Mouse (Mus musculus) megakaryocyte, embryonic 14.5 days (primary cell): Measurements from ENCODE around the gene Sema6d. TPM values are rescaled to one million over a fixed set of nuclear protein-coding genes. Genes with fewer than 3 reads are reported as not detected.

Experiments
- H3K27me3 ChIP-seq: replicated peaks from 2 replicates; pipeline ENCODE3; 2012; ENCODE audit warnings: inconsistent platforms
- H3K36me3 ChIP-seq: replicated peaks from 2 replicates; pipeline ENCODE3; 2012; ENCODE audit warnings: low read length, inconsistent platforms, mixed read lengths
- H3K4me1 ChIP-seq: 2 replicates; pipeline ENCODE4 v1.6.1; 2012; ENCODE audit warnings: inconsistent platforms
- H3K4me3 ChIP-seq: replicated peaks from 2 replicates; pipeline ENCODE3; 2012; ENCODE audit warnings: moderate library complexity, mild to moderate bottlenecking, inconsistent platforms
- H3K9me3 ChIP-seq: 2 replicates; pipeline ENCODE4 v1.6.1; 2012; ENCODE audit warnings: inconsistent platforms
- FLI1 ChIP-seq: IDR thresholded peaks from 2 replicates; pipeline ENCODE4 v1.6.1; 2012; ENCODE audit warnings: low read length, inconsistent platforms, mixed read lengths
- GATA1 ChIP-seq: IDR thresholded peaks from 3 replicates; pipeline ENCODE4 v1.6.1; 2012; ENCODE audit warnings: mixed read lengths, low read length, inconsistent platforms, borderline replicate concordance
- polyA plus RNA-seq: library from polyadenylated mRNA; stranded (reverse); fragments of >175 nt; gene quantifications from 2 replicates; pipeline ENCODE4 v1.2.3, GENCODE M21; 2012; ENCODE audit warnings: low replicate concordance; ENCODE audit not compliant: insufficient read depth

Gene Sema6d
- polyA plus RNA-seq = 2.3 and 11.6 TPM in 2 replicates

GRCm38 (mm10) chr2:124089813-124090230, at the start of gene Sema6d:
Gene Sema6d, plus strand, starts transcription at chr2:124089969.
- Histone ChIP-seq H3K36me3 (no peaks in the 10 kb centered on the region), H3K9me3 (peaks cover 10% of the 10 kb centered on the region; the same call in 1 of the 2 replicates), H3K4me1 (peaks cover 8% of the 10 kb centered on the region; the same call in 1 of the 2 replicates), H3K4me3 (peak within 1 kb of the TSS; percentile 79), H3K27me3 (peaks cover 28% of the 10 kb centered on the region)
- TF ChIP-seq FLI1 (no peak), GATA1 (no peak)

GRCm38 (mm10) chr2:124059910-124060309, 29.9 kb upstream of the Sema6d start:
- no peaks in the 10 kb centered on the region for H3K4me1 ChIP-seq
- TF ChIP-seq GATA1 = no peak
- TF ChIP-seq FLI1 = no peak
- no peaks in the 10 kb centered on the region for H3K36me3 ChIP-seq
- 0 out of 2 replicates have a peak, but pooled peaks cover 2% of the 10 kb centered on the region for H3K9me3 ChIP-seq
- H3K27me3 ChIP-seq = no peaks in the 10 kb centered on the region
- H3K4me3 ChIP-seq = no peak overlapping the region

GRCm38 (mm10) chr2:124068380-124068779, 21.4 kb upstream of the Sema6d start:
- Histone ChIP-seq H3K27me3 (no peaks in the 10 kb centered on the region), H3K36me3 (no peaks in the 10 kb centered on the region), H3K4me1 (no peaks in the 10 kb centered on the region), H3K9me3 (no peaks in the 10 kb centered on the region), H3K4me3 (no peak overlapping the region)
- no peak for TF ChIP-seq FLI1
- TF ChIP-seq GATA1 = no peak

GRCm38 (mm10) chr2:124070664-124071063, 19.1 kb upstream of the Sema6d start:
- no peaks in the 10 kb centered on the region for H3K9me3 ChIP-seq
- H3K4me3 ChIP-seq = no peak overlapping the region
- H3K4me1 ChIP-seq = no peaks in the 10 kb centered on the region
- no peaks in the 10 kb centered on the region for H3K27me3 ChIP-seq
- H3K36me3 ChIP-seq = no peaks in the 10 kb centered on the region
- TF ChIP-seq FLI1 (no peak), GATA1 (no peak)

- Histone ChIP-seq H3K4me3 (no peak overlapping the region), H3K9me3 (no peaks in the 10 kb centered on the region), H3K27me3 (no peaks in the 10 kb centered on the region), H3K36me3 (no peaks in the 10 kb centered on the region), H3K4me1 (no peaks in the 10 kb centered on the region)
- TF ChIP-seq FLI1 (no peak), GATA1 (no peak)
These were observed 18.4 kb upstream of the Sema6d start for GRCm38 (mm10) chr2:124071380-124071779.

DNA sequence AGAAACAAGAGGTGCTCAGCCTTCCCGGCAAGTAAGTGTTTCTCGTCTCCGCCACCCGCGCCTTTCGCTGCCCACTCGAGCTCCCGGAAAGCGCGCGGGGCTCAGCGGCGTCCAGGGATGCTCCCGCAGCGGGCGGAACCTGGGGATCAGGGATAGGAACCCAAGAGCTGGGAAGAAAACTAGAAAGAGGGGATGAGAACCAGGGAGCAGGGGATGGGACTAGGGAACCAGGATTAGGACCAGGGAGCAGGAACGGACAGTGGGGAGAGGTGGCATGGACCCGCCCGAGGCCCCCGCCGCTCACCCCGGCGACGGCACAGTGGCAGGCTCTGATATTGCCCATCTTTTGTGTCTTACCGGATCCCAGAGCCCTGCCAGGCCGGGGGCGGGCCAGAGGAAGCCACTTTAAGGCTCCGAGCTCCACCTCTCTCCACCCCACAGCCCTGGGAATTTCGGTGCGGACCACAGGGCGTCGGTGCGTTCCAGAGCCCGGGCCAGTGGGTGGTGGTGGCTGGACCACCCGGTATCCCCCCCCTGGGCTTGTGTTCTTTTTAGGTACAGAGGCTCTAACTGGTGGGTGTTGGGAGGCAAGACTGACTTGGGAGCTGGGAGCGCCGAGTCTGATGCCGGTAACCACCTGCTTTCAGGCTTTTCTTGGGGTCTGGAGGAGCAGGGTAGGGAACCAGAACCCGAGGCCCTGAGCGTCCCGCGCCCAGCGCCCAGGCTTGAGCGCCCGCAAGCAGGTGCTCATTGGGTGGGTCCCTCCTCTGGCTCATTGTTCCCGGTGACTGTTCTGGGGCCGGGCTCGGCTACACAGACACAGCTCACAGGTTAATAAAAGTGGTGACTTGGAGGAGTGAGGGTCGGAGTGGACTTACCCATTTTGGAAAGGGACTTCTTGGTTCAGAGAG, 717 bp downstream of the Sema6d start:
- Histone ChIP-seq H3K4me1 (peaks cover 8% of the 10 kb centered on the region; the same call in 1 of the 2 replicates), H3K4me3 (no peak overlapping the region), H3K36me3 (no peaks in the 10 kb centered on the region), H3K9me3 (peaks cover 10% of the 10 kb centered on the region; the same call in 1 of the 2 replicates), H3K27me3 (peaks cover 28% of the 10 kb centered on the region)
- TF ChIP-seq GATA1 = no peak
- TF ChIP-seq FLI1 = no peak

DNA sequence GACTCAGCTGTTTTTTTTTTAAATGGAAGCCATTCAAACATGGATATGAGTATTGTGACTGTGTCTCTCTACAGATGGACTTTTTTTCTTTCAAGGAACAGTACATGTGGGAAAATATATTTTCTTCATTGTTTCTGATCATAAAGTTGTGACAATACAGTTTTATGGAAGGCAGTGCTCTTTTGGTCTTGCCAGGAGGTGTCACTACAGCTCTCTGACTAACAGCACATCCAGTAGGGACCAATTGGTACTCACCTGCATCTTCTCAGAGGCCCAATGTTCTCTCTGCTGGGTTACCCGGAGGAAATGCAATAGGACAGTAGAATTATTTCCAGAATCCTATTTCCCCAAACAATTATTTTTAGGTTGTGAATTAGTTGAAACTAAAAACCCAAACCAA, 9.9 kb downstream of the Sema6d start:
- Histone ChIP-seq H3K36me3 (no peaks in the 10 kb centered on the region), H3K4me3 (no peak overlapping the region), H3K27me3 (no peaks in the 10 kb centered on the region), H3K4me1 (no peaks in the 10 kb centered on the region), H3K9me3 (no peaks in the 10 kb centered on the region)
- TF ChIP-seq GATA1 (no peak), FLI1 (no peak)

GRCm38 (mm10) chr2:124100486-124101200, 10.9 kb downstream of the Sema6d start:
- H3K9me3 ChIP-seq = no peaks in the 10 kb centered on the region
- H3K36me3 ChIP-seq = no peaks in the 10 kb centered on the region
- H3K27me3 ChIP-seq = no peaks in the 10 kb centered on the region
- no peaks in the 10 kb centered on the region for H3K4me1 ChIP-seq
- no peak overlapping the region for H3K4me3 ChIP-seq
- TF ChIP-seq FLI1 (no peak), GATA1 (no peak)

DNA sequence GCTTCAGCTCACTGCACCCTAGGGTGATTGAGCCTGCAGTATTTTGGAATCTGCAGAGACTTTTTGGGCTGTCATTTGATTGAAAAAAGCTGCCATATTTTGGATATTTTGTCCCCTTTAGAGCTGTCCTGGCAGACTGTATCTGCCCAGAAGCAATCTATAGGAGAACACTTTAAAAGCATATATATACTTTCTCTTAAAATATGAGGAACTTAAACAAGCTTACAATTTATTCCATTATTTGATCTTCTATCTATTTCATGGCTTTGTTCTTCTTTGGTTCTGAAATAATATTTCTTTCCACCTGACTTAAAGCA, 11.4 kb downstream of the Sema6d start:
- H3K36me3 ChIP-seq = no peaks in the 10 kb centered on the region
- no peaks in the 10 kb centered on the region for H3K27me3 ChIP-seq
- H3K9me3 ChIP-seq = no peaks in the 10 kb centered on the region
- TF ChIP-seq GATA1 = no peak
- TF ChIP-seq FLI1 = no peak
- no peaks in the 10 kb centered on the region for H3K4me1 ChIP-seq
- no peak overlapping the region for H3K4me3 ChIP-seq

DNA sequence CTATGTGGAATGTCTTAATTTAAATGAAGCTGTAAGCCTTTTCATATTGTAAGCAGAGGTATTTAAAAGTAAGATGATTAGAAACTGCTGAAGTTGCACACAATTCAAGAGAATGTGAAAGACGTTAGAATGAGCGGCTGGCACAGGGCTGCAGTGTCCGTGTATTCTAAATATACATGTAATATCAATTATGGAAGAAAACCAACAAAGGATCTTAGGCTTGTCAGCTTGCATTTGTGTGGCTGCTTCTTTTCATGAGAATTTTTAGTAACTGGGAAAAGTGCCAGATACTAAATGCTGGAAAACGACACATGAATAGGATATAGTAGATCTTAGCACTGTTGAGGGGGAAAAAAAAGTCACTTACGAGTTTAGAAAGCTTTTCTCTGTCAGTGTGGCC, 11.8 kb downstream of the Sema6d start:
- no peak for TF ChIP-seq GATA1
- no peak for TF ChIP-seq FLI1
- Histone ChIP-seq H3K27me3 (no peaks in the 10 kb centered on the region), H3K4me3 (no peak overlapping the region), H3K4me1 (no peaks in the 10 kb centered on the region), H3K36me3 (no peaks in the 10 kb centered on the region), H3K9me3 (no peaks in the 10 kb centered on the region)
